Mouse (Mus musculus): ENCODE data around the gene Tpt1. TPM values are rescaled to one million over a fixed set of nuclear protein-coding genes. Genes with fewer than 3 reads are reported as not detected.

The Tpt1 gene
- total RNA-seq, 2 experiments from 2014 or later, result 988 to 1,071 TPM

DNA sequence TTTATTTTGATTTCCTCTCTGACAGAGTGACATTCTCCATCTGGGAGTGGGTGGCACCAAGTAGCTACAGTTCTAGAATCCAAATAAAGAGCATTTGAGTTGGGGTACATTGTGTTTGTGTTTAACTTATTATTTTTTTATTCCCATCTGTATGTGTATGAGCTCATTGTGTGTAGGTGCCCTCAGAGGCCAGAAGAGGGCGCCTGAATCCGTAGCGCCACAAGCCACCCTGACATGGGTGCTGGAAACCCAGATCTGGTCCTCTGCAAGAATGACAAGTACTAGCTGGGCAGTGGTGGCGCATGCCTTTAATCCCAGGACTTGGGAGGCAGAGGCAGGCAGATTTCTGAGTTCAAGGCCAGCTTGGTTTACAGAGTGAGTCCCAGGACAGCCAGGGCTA, 26.9 kb downstream of the Tpt1 start:
- DNase-seq (ENCODE audit: low spot score in 2 of 2), result no peak

DNA sequence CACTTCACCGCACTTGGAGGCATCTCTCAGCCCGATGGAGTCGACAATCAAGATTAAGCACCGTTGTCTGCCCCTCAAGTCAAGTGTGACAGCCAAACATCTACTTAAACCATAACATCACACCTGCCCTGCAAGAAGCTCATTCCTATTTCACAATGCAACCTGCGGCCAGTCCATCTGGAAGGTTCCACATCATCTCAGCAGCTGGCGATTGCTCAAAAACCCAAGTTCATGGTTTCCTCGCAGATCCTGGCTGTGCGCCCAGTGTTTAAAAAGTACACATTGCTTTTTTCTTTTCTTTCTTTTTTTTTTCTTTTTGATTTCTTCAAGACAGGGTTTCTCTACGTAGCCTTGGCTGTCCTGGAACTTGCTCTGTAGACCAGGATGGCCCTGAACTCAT, 28.7 kb downstream of the Tpt1 start:
- DNase-seq (ENCODE audit: low spot score in 2 of 2), result no peak

DNA sequence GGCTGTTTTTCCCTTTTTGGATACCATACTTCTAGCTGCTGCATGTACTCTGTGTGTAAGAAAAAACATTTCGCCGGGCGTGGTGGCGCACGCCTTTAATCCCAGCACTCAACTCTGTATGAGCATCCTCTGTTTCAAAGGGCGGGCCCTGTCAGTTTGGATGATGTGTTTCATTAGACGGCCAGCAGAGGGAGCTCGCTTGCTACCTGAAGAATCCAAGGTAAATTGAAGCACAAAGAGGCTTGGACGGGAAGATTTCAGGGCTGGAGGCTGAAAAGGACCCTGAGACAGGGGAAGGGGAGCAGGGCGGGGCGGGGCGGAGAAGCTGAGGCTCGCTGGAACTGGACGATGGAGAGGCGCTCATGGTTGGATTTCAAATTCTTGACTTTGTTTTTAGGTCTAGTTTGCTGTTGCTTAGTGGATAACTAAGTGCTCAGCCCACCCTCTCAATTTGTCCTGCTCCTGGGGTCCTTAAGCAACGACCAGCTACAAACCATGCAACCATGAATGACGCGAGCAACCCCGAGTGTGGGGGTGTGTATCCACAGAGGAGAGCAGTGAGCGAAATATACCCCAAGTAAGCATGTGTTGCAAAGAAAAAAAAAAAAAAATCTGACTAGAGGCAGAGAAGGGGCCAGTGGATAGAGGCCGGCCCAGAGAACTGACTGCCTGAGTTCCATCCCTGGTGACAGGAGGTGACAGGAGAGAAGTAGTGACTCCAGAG, 31.6 kb downstream of the Tpt1 start:
- peak; percentile 88 to 90 for DNase-seq (ENCODE audit: low spot score in 2 of 2)

DNA sequence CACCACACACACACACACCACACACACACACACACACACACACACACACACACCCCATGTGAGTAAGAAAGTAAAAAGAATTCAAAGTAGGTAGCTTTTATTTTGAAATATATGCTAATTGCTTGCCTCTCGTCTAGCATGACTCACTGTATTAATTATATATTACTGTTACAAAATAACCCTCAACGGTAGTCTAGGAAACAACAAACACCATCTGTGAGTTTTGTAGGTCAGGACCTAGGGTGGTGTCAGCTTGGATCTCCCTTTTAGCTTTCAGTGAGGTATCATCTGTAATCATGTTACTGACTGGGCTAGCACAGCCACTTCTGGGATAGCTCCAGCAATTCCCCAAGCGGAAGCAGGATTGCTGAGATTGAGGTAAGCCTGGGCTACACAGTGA, 32.4 kb downstream of the Tpt1 start:
- no peak for DNase-seq (ENCODE audit: low spot score in 2 of 2)

DNA sequence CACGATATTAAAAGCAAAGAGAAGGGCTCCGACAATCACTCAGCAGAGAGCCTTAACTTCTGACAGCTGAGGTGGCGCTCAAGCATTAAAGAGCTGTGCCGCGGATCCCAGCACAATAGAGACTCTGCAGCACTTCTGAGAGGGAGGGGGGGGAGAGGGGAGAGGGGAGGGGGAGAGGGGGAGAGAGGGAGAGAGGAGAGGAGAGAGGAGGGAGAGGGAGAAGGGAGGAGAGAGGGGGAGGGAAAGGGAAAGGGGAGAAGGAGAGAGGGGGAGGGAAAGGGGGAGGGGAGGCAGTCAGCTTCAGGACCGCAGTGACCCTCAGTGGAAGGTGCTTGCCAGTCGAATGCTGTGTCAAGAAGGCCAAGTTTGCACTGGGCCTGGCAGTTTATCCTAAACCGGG, 34.1 kb downstream of the Tpt1 start:
- DNase-seq (ENCODE audit: low spot score in 2 of 2), result no peak

DNA sequence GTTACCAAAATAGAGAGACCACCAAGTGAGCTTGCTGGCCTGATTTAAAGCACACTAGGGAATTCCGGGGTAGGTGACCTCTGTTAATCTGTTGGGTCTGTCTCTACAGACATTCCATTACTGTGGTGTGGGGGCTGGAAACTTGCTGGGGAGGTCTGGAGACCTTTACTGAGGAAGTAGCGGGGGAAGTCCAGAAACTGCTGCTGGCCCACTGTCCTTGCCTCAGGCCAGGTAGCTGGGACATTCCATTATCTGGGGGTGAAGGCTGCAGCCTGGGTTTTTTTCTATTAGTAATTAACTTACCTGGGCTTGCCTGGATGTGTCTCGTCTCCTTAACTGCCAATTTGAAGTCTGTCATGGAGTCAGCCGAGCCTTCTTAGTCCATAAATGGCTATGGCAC, 37.0 kb downstream of the Tpt1 start:
- DNase-seq (ENCODE audit: low spot score in 2 of 2), result no peak

DNA sequence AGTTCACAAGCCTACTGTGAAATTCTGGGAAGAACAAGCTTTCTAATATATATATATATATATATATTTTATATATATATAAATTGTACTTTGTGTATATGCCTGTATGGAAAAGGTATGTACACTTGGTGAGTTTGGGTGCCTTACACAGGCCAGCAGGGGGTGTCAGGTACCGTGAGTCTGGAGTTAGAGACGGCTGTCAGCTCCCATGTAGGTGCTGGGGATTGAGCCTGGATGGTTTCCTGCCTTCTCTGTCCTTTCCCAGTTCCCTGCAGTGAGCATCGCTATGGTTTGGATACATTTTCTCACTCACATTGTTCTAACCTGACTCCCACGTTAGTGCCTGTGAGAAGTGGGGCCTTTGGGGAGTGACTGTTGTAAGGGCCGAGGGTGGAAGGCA, 38.4 kb downstream of the Tpt1 start:
- DNase-seq (ENCODE audit: low spot score in 2 of 2), result no peak

DNA sequence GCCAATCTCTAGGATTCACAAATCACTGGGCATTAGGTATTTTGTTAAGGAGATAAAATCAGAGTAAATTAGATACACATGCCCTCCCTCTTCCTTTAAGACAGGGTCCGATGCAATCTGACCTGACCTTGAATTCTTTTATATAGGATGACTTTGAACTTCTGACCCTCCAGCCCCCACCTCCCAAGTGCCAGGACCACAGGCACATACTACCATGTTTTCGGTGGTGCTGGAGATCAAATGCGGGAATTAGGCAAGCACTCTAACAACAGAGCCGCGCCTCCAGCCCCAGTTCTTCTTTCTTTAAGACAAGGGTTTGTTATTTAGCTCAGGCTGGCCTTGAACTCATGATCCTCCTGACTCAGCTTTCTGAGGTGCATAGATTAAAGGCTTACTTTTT, 39.0 kb downstream of the Tpt1 start:
- DNase-seq (ENCODE audit: low spot score in 2 of 2), result no peak

DNA sequence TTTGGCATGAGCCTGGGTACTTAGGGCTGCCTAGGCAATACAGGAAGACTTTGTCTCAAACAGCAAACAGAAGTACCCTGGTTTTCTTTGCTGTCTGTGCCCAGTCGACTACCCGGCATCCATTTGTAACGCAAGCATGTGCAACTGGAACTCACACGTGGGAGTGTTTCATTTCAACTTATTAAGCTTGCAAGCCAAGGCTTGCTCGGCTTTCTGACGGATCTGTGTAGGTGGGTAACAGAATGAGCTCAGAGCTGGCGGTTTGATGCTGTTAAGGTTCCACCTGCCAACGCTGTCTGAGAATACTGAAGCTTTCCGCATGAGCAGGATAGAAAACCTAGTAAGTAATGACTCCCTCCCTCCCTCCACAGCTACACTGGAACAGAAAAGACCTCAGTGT, 47.2 kb downstream of the Tpt1 start:
- DNase-seq (ENCODE audit: low spot score in 2 of 2), result peak; percentile 64 to 80

Other genes starting within 250 kb of the Tpt1 start
- not detected for gene Erich6b, start 202.8 kb upstream of the Tpt1 start, total RNA-seq (2021)
- 10 to 100 TPM; 24.3 to 25.5 TPM for gene Cog3, start 90.6 kb upstream of the Tpt1 start, total RNA-seq (2021)
- 10 to 100 TPM; 13.4 to 14.9 TPM for gene Slc25a30, start 58.1 kb upstream of the Tpt1 start, total RNA-seq (2021)
- gene Kctd4, start 109.9 kb downstream of the Tpt1 start, total RNA-seq (2021), result 10 to 100 TPM; 20.4 to 21.4 TPM
- gene Gtf2f2, start 165.8 kb downstream of the Tpt1 start, total RNA-seq (2021), result 10 to 100 TPM; 16.3 to 17.3 TPM

All from left cerebral cortex, adult 18-20 months (tissue).